Mouse (Mus musculus): ENCODE data around the gene Nt5c2.

- TF ChIP-seq CTCF (IDR thresholded peaks at IDR 0.05; ENCODE audit: low read depth) (no peak), EP300 (IDR thresholded peaks at IDR 0.05; ENCODE audit: low read depth) (no peak)
Observed at GRCm38 (mm10) chr19:47019326-47019725, 4.4 kb upstream of the Nt5c2 start.

Data from liver, postnatal 0 days (tissue).